Mouse (Mus musculus): ENCODE results near the gene Tusc2. TPM values are rescaled to one million over a fixed set of nuclear protein-coding genes. Genes with fewer than 3 reads are reported as not detected.

Tusc2 gene
- total and polyA plus RNA-seq, 3 experiments, result 36.2 to 48.9 TPM; not detected in 1

DNA sequence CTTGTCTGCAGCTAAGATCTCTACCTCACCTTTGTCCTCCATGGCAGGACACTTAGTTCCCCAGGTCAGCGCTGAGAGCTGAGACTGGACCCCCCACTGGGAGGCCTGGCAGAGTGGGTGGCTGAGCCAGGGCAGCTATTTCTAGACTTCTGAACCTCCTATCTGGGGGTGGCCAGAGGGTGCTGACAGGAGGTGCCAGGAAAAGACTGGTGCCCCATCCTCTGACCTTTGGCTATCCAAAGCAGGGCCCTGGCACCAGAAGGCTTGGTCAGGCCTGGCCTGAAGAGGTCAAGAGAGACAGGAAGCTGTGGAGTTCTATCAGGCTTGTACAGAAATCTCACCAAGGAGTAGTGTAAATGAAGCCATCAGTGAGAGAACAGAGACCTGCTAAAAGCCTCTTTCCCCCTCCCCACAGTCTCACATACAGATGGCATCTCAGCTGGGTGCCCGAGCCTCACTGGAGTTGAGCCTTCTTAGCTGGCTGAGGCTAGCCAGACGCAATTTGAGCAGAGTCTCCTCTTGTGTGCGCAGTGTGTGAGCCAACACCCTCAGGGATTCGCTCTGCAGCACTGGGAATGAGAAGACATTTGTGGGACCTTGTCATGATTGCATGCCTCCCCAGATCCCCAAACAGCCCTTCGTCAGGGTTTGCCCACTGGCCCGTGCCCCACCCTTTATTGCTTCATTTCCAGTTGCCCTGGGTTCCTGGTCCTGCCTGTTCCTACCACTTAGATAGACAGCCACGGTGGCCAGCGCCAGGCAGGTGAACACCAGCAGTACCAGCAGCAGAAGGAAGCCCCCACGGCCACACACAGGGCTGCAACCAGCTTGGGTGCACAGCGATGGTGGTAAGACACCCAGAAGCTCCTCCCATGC is 30.3 kb downstream of the Tusc2 start:
- H3K4me1 ChIP-seq (ENCODE audit: control insufficient read depth in 1 of 2, insufficient read depth in 2 of 2, low read length in 2 of 2), result peaks cover 10 to 19% of the 10 kb centered on the region in 2 experiments; a peak in 3 of 4 replicates
- no peaks in the 10 kb centered on the region for H3K9me3 ChIP-seq (replicated peaks; ENCODE audit: insufficient read depth, low read length)
- no peak overlapping the region for H3K4me3 ChIP-seq (ENCODE audit: control insufficient read depth in 1 of 2, insufficient read depth in 1 of 2, low read depth in 2 of 2, low read length in 2 of 2)
- no peaks in the 10 kb centered on the region for H3K27me3 ChIP-seq (ENCODE audit: control insufficient read depth in 1 of 2, insufficient read depth in 2 of 2, low read length in 2 of 2)
- H3K27ac ChIP-seq (ENCODE audit: control insufficient read depth, low read depth, low read length), result no peak overlapping the region
- TF ChIP-seq ELF1 (IDR thresholded peaks at IDR 0.05; ENCODE audit: low read depth, low read length) (no peak), NELFE (IDR thresholded peaks at IDR 0.05; ENCODE audit: low read depth, low read length) (no peak), ZMIZ1 (IDR thresholded peaks at IDR 0.05; ENCODE audit: low read depth, low read length) (no peak), TCF12 (IDR thresholded peaks at IDR 0.05; ENCODE audit: low read depth, low read length) (no peak), TBP (IDR thresholded peaks at IDR 0.05; ENCODE audit: low read depth, low read length) (no peak), ZNF384 (IDR thresholded peaks at IDR 0.05; ENCODE audit: low read depth, low read length) (no peak), MYB (IDR thresholded peaks at IDR 0.05; ENCODE audit: low read depth, low read length) (no peak), MAX (IDR thresholded peaks at IDR 0.05; ENCODE audit: low read length) (no peak), USF2 (IDR thresholded peaks at IDR 0.05; ENCODE audit: borderline replicate concordance in 1 of 2, insufficient read depth in 1 of 2, low read depth in 1 of 2, low read length in 2 of 2) (no peak), ETS1 (IDR thresholded peaks at IDR 0.05; ENCODE audit: low read depth, low read length) (no peak), CTCF (IDR thresholded peaks at IDR 0.05 in 2 of 3, conservative IDR thresholded peaks at IDR 0.05 in 1 of 3; ENCODE audit: control insufficient read depth in 1 of 3, insufficient read depth in 1 of 3, low read depth in 2 of 3, low read length in 3 of 3, poor library complexity in 1 of 3, severe bottlenecking in 1 of 3) (no peak), RCOR1 (IDR thresholded peaks at IDR 0.05; ENCODE audit: low read depth, low read length) (no peak), SIN3A (IDR thresholded peaks at IDR 0.05; ENCODE audit: low read length) (no peak), POLR2AphosphoS5 (IDR thresholded peaks at IDR 0.05; ENCODE audit: borderline replicate concordance, low read depth, low read length) (no peak), KAT2A (conservative IDR thresholded peaks at IDR 0.05; ENCODE audit: low read depth, low read length) (no peak)
- peaks cover 26% of the 10 kb centered on the region for H3K79me2 ChIP-seq (ENCODE audit: control insufficient read depth, insufficient read depth, low read length, poor library complexity)
- DNase-seq (ENCODE audit: low read depth, low spot score), result no peak
- peaks cover 5 to 17% of the 10 kb centered on the region in 2 experiments; a peak in 3 of 4 replicates for H3K36me3 ChIP-seq (ENCODE audit: control insufficient read depth in 1 of 2, insufficient read depth in 2 of 2, low read length in 2 of 2)
- no peak overlapping the region for H3K9ac ChIP-seq (ENCODE audit: control insufficient read depth, low read depth, low read length, poor library complexity, severe bottlenecking)

DNA sequence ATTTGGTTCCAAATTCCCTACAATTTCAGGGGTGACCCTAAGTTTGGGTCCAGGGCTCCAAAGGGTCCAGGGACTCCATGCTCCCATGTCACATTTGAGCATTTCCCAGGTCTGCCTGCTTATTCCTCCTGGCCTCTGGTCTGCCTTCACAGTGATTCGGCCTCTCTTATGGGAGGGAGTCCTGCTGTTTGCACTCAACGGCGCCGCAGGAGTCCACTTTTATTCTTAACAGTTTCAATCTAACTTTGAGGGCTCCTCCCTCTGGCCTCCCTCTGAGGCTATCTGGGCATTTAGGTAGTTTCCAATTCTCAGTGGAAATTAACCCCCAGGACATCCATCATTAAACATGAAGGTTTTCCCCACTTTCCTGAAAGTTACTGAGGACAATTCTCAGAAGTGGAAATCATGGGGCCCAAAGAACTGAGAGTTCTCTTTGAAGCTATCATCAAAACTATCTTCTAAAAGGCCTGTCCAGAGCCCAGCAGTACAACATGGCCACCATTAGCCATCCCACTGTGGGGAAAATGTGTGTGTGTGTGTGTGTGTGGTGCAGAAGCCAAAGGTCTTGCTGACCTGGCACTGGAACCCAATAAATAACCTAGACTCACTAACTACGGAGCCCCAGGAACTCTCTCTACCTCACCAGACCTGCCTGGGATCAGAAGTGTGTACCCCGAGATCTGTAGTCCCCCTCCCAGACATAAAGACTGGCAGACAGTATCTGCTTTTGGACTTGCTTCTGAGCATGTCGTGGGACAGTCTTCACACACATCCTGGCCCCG is 31.4 kb downstream of the Tusc2 start:
- no peaks in the 10 kb centered on the region for H3K27me3 ChIP-seq (ENCODE audit: control insufficient read depth in 1 of 2, insufficient read depth in 2 of 2, low read length in 2 of 2)
- peaks cover 5 to 12% of the 10 kb centered on the region in 2 experiments; a peak in 3 of 4 replicates for H3K36me3 ChIP-seq (ENCODE audit: control insufficient read depth in 1 of 2, insufficient read depth in 2 of 2, low read length in 2 of 2)
- DNase-seq (ENCODE audit: low read depth, low spot score), result no peak
- no peak for TF ChIP-seq NELFE (IDR thresholded peaks at IDR 0.05; ENCODE audit: low read depth, low read length)
- TF ChIP-seq CHD1 (IDR thresholded peaks at IDR 0.05; ENCODE audit: low read depth, low read length), result no peak
- TF ChIP-seq MYC (IDR thresholded peaks at IDR 0.05; ENCODE audit: low read depth, low read length), result no peak
- TF ChIP-seq TAL1 (IDR thresholded peaks at IDR 0.05; ENCODE audit: low read length), result no peak
- TF ChIP-seq POLR2A (IDR thresholded peaks at IDR 0.05; ENCODE audit: control insufficient read depth in 1 of 2, insufficient read depth in 1 of 2, low read depth in 1 of 2, low read length in 2 of 2, poor library complexity in 1 of 2), result peak in 1 of 2 experiments; percentile 32; a peak in 1 of 4 replicates
- TF ChIP-seq TCF12 (IDR thresholded peaks at IDR 0.05; ENCODE audit: low read depth, low read length), result no peak
- no peaks in the 10 kb centered on the region for H3K9me3 ChIP-seq (replicated peaks; ENCODE audit: insufficient read depth, low read length)
- H3K4me1 ChIP-seq (ENCODE audit: control insufficient read depth in 1 of 2, insufficient read depth in 2 of 2, low read length in 2 of 2), result peaks cover 7 to 15% of the 10 kb centered on the region in 2 experiments; a peak in 3 of 4 replicates
- H3K79me2 ChIP-seq (ENCODE audit: control insufficient read depth, insufficient read depth, low read length, poor library complexity), result peaks cover 16% of the 10 kb centered on the region
- H3K9ac ChIP-seq (ENCODE audit: control insufficient read depth, low read depth, low read length, poor library complexity, severe bottlenecking), result no peak overlapping the region
- H3K4me3 ChIP-seq (ENCODE audit: control insufficient read depth in 1 of 2, insufficient read depth in 1 of 2, low read depth in 2 of 2, low read length in 2 of 2), result no peak overlapping the region
- no peak overlapping the region for H3K27ac ChIP-seq (ENCODE audit: control insufficient read depth, low read depth, low read length)

Data from MEL (cell line).